Mouse (Mus musculus) C2C12 (cell line): ENCODE results near the gene Il1rapl1. TPM values are rescaled to one million over a fixed set of nuclear protein-coding genes. Genes with fewer than 3 reads are reported as not detected.
"Not testable (repeated sequence)": the region's sequence is repeated elsewhere in the genome, so short reads cannot be mapped to it uniquely, and the experiment has no call there.

Experiments
- H3K27me3 ChIP-seq: one replicate; pipeline ENCODE4 v1.6.1; 2011; ENCODE audit not compliant: control insufficient read depth, insufficient read depth, insufficient read length
- H3K36me3 ChIP-seq: one replicate; pipeline ENCODE4 v1.6.1; 2011; ENCODE audit not compliant: control insufficient read depth, insufficient read depth
- H3K4me3 ChIP-seq: one replicate; pipeline ENCODE4 v1.5.1; 2011; ENCODE audit warnings: mild to moderate bottlenecking, control low read depth; ENCODE audit not compliant: poor library complexity, insufficient read depth, severe bottlenecking
- H3K79me2 ChIP-seq: one replicate; pipeline ENCODE4 v1.6.1; 2011; ENCODE audit not compliant: control insufficient read depth, insufficient read depth
- H3K79me3 ChIP-seq: one replicate; pipeline ENCODE4 v1.6.1; 2011; ENCODE audit warnings: low read depth, control low read depth
- H3ac ChIP-seq: one replicate; pipeline ENCODE3; 2011; ENCODE audit warnings: low read depth; ENCODE audit not compliant: control insufficient read depth, insufficient read length
- CEBPB ChIP-seq: IDR thresholded peaks from one replicate; pipeline ENCODE4 v1.6.1; 2011; ENCODE audit warnings: low read depth, mild to moderate bottlenecking, control low read depth, moderate library complexity
- CTCF ChIP-seq: IDR thresholded peaks from one replicate; pipeline ENCODE4 v1.5.1; 2011; ENCODE audit not compliant: control insufficient read depth, insufficient read depth, insufficient read length
- FOSL1 ChIP-seq: IDR thresholded peaks from one replicate; pipeline ENCODE4 v1.8.0; 2011; ENCODE audit warnings: mild to moderate bottlenecking, low read length; ENCODE audit not compliant: poor library complexity, insufficient read depth, severe bottlenecking
- MAX ChIP-seq: IDR thresholded peaks from one replicate; pipeline ENCODE4 v1.6.1; 2011; ENCODE audit warnings: mild to moderate bottlenecking, control low read depth
- MYOD1 ChIP-seq: IDR thresholded peaks from one replicate; pipeline ENCODE4 v1.6.1; 2011; ENCODE audit warnings: low read depth; ENCODE audit not compliant: control insufficient read depth, insufficient read length
- MYOG ChIP-seq: IDR thresholded peaks from one replicate; pipeline ENCODE4 v1.6.1; 2011; ENCODE audit not compliant: control insufficient read depth, insufficient read length; ENCODE audit errors: extremely low read depth
- USF1 ChIP-seq: IDR thresholded peaks from one replicate; pipeline ENCODE4 v1.6.1; 2011; ENCODE audit warnings: low read depth, mild to moderate bottlenecking, control low read depth, moderate library complexity
- polyA plus RNA-seq: library from polyadenylated mRNA; unstranded; fragments of >200 nt; fragmentation: generic; extraction: Trizol; gene quantifications from one replicate; pipeline ENCODE4 v1.2.1, GENCODE M21; 2012; ENCODE audit warnings: missing spikeins

Gene Il1rapl1
- polyA plus RNA-seq, 1 experiment: not detected

DNA sequence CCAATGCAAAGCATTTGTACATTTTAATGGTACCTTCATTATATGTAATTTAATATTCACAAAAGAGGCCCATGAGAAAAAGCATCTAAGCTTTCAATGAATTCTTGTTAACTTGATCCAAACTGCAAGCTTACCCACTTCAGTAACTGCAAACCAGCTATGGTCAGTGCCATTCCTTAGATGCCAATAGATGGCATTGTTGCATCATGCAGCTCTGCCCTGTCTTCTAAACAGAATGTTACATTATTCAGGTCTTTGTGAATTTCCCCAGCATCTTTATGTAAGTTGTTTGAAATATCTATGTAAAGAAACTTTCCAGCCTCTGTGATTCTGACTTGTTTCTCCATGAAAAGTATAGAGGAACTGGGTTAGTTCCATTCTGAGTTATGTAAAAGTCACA, 514.5 kb downstream of the Il1rapl1 start:
- Histone ChIP-seq H3ac (no peak overlapping the region), H3K4me3 (no peak overlapping the region), H3K36me3 (no peaks in the 10 kb centered on the region), H3K79me3 (no peaks in the 10 kb centered on the region), H3K27me3 (no peaks in the 10 kb centered on the region), H3K79me2 (no peaks in the 10 kb centered on the region)
- no peak for TF ChIP-seq FOSL1
- TF ChIP-seq MYOD1: no peak
- TF ChIP-seq CEBPB: no peak
- TF ChIP-seq MAX: no peak
- no peak for TF ChIP-seq USF1
- TF ChIP-seq MYOG: no peak
- no peak for TF ChIP-seq CTCF

DNA sequence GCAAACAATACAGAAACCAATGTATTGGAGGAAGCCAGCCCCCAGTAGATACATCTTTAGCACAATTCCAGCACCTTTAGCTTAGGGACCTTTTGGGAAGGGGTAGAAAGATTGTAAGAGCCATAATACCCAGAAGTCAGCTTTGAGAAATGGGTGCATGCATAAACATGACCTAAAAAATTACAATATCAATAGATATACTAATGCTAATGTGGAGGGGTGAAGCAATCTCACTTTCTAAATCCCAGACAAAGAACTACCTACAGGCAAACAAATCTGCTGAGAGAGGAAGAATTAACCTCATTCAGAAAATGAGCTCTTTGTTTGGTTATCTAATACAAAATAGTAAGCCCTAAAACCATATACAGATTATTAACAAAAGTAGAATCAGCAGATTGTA, 607.4 kb downstream of the Il1rapl1 start:
- TF ChIP-seq USF1 (no peak), MAX (no peak), CTCF (no peak), CEBPB (no peak), MYOG (no peak), FOSL1 (no peak), MYOD1 (no peak)
- Histone ChIP-seq H3K79me3 (no peaks in the 10 kb centered on the region), H3ac (no peak overlapping the region)

DNA sequence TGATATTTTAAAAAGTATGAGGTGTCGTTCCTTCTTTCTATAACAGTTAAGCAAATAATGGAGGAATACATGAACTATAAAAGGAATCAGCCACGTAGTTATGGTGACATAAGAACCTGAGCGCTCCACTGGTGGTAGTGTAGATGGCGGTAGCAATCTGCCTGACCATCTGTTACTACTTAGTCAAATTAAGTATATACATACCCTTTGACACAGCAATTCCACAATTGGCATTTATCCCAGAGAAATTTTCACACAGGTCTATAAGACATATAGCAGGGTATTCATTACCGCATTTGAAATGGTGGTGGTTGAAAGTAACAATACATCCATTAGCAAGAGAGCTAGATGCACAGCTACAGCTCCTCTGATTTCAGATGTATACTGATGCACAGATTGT, 612.8 kb downstream of the Il1rapl1 start:
- Histone ChIP-seq H3K27me3 (no peaks in the 10 kb centered on the region), H3K36me3 (no peaks in the 10 kb centered on the region), H3ac (no peak overlapping the region), H3K79me3 (no peaks in the 10 kb centered on the region), H3K79me2 (no peaks in the 10 kb centered on the region), H3K4me3 (no peak overlapping the region)
- TF ChIP-seq MYOD1 (no peak), MYOG (no peak), CEBPB (no peak), USF1 (no peak), CTCF (no peak), FOSL1 (no peak), MAX (no peak)

More for the DNA sequence above, 607.4 kb downstream of the Il1rapl1 start:
- H3K36me3 ChIP-seq: no peaks in the 10 kb centered on the region
- H3K4me3 ChIP-seq: no peak overlapping the region
- no peaks in the 10 kb centered on the region for H3K27me3 ChIP-seq
- H3K79me2 ChIP-seq: no peaks in the 10 kb centered on the region

DNA sequence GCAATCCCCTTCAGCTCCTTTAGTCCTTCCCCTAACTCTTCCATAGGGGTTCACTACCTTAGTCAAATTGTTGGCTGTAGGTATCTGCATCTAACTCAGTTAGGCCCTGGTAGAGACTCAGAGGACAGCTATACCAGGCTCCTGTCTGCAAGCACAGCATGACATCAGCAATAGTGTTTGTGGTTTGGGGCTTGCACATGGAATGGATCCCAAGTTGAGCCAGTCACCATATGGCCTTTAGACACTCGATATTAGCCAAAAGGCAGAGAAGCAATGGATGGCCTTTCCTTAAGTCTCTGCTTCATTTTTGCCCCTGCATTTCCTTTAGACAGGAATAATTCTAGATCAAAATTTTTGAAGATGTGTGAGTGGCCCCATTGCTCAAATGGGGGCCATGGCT, 632.0 kb downstream of the Il1rapl1 start:
- no peak overlapping the region for H3K4me3 ChIP-seq
- H3K79me3 ChIP-seq: no peaks in the 10 kb centered on the region
- no peak overlapping the region for H3ac ChIP-seq
- H3K27me3 ChIP-seq: no peaks in the 10 kb centered on the region
- no peaks in the 10 kb centered on the region for H3K79me2 ChIP-seq
- TF ChIP-seq CEBPB (no peak), MYOD1 (no peak), MYOG (no peak), CTCF (no peak), FOSL1 (no peak), MAX (no peak), USF1 (no peak)
- no peaks in the 10 kb centered on the region for H3K36me3 ChIP-seq

DNA sequence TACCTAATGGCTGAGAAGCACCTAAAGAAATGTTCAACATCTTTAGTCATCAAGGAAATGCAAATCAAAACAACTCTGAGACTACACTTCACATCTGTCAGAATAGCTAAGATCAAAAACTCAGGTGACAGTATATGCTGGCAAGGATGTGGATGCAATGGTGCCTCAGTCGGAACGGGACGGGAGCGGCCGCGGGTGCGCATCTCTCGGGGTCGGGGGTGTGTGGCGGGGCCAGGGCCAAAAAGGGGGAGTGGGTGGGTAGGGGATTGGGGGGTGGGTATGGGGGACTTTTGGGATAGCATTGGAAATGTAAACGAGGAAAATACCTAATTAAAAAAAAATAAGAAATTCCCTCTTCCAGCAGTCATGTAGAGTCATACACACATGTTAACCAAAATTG, 877.3 kb downstream of the Il1rapl1 start:
- H3K79me3 ChIP-seq, H3K79me2 ChIP-seq, H3ac ChIP-seq, H3K4me3 ChIP-seq, H3K27me3 ChIP-seq, H3K36me3 ChIP-seq: not testable (repeated sequence)

DNA sequence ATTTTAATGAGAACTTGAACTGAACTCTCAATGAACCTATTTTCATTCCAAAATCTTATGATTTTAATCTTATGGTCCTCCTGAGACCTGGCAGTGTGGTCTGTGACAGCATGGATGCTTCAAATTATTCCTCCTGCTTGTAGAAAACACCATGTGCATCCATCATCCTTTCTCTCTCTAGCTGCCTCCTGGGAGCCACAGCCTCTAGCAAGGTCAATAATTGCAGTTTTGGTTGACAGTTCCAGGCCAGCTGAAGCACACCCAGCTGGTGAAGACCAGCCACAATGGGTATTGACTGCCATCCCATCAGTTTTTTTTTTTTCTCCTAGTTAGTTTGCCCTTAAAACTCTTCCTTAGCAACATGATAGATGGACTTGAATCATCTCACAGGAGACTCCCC, 890.2 kb downstream of the Il1rapl1 start:
- TF ChIP-seq CEBPB: no peak
- TF ChIP-seq FOSL1: no peak
- no peak for TF ChIP-seq CTCF
- no peak for TF ChIP-seq MYOD1
- no peak for TF ChIP-seq MYOG
- TF ChIP-seq MAX: no peak
- Histone ChIP-seq H3K27me3 (no peaks in the 10 kb centered on the region), H3K79me3 (no peaks in the 10 kb centered on the region)

More for the DNA sequence above, 890.2 kb downstream of the Il1rapl1 start:
- H3K36me3 ChIP-seq: no peaks in the 10 kb centered on the region
- H3K79me2 ChIP-seq: no peaks in the 10 kb centered on the region
- H3K4me3 ChIP-seq: no peak overlapping the region
- no peak overlapping the region for H3ac ChIP-seq
